Mouse (Mus musculus) liver, embryonic 16.5 days (tissue): ENCODE results near the gene Trp53inp2. TPM values are rescaled to one million over a fixed set of nuclear protein-coding genes. Genes with fewer than 3 reads are reported as not detected.
A peak's percentile ranks its signal among the peaks of the same experiment; 100 is the strongest.

Experiments
- ATAC-seq: fragments of 200-750 bp; cut with Nextera tagmentation; 2 replicates; pipeline ENCODE4 v1.8.0; 2017; ENCODE audit warnings: low read depth, mild to moderate bottlenecking, moderate number of reproducible peaks, moderate library complexity
- H3K27ac ChIP-seq: fragments of 300-500 bp; sonication (generic); 2 replicates; pipeline ENCODE4 v1.5.1; 2014; ENCODE audit warnings: mild to moderate bottlenecking, low read length
- H3K27me3 ChIP-seq: fragments of 300-500 bp; sonication (generic); 2 replicates; pipeline ENCODE4 v1.6.1; 2014; ENCODE audit warnings: low read depth, low read length, mixed read lengths; ENCODE audit not compliant: control insufficient read depth, insufficient read depth
- H3K36me3 ChIP-seq: fragments of 300-500 bp; sonication (generic); 2 replicates; pipeline ENCODE4 v1.6.1; 2014; ENCODE audit warnings: mild to moderate bottlenecking; ENCODE audit not compliant: control insufficient read depth, insufficient read depth
- H3K4me1 ChIP-seq: fragments of 300-500 bp; sonication (generic); 2 replicates; pipeline ENCODE4 v1.6.1; 2014; ENCODE audit warnings: low read depth, low read length, mixed read lengths; ENCODE audit not compliant: control insufficient read depth
- H3K4me2 ChIP-seq: fragments of 300-500 bp; sonication (generic); 2 replicates; pipeline ENCODE4 v1.6.1; 2014; ENCODE audit warnings: low read depth, low read length, mixed read lengths
- H3K4me3 ChIP-seq: fragments of 300-500 bp; sonication (generic); 2 replicates; pipeline ENCODE4 v1.5.1; 2014; ENCODE audit warnings: low read depth, mild to moderate bottlenecking, low read length
- H3K9ac ChIP-seq: fragments of 300-500 bp; sonication (generic); 2 replicates; pipeline ENCODE4 v1.6.1; 2014; ENCODE audit warnings: low read depth, low read length
- H3K9me3 ChIP-seq: fragments of 300-500 bp; sonication (generic); replicated peaks from 2 replicates; pipeline ENCODE4 v1.6.1; 2016; ENCODE audit warnings: low read length; ENCODE audit not compliant: control insufficient read depth
- WGBS: fragments of 180-500 bp; shearing (Covaris S2); extraction: QIAGEN DNeasy Blood & Tissue Kit; methylation state at CpG from one replicate; pipeline ENCODE4 v1.1.7; 2014; ENCODE audit not compliant: insufficient replicate concordance; 5-methylcytosine and 5-hydroxymethylcytosine counted together
- polyA plus RNA-seq: library from polyadenylated mRNA; unstranded; fragments of >200 nt; fragmentation: Nextera tagmentation; extraction: Ambion mirVana; gene quantifications from 2 replicates; pipeline ENCODE4 v1.2.1, GENCODE M21; 2015

Trp53inp2 gene
- 4.4 and 5.7 TPM in 2 replicates for polyA plus RNA-seq

DNA sequence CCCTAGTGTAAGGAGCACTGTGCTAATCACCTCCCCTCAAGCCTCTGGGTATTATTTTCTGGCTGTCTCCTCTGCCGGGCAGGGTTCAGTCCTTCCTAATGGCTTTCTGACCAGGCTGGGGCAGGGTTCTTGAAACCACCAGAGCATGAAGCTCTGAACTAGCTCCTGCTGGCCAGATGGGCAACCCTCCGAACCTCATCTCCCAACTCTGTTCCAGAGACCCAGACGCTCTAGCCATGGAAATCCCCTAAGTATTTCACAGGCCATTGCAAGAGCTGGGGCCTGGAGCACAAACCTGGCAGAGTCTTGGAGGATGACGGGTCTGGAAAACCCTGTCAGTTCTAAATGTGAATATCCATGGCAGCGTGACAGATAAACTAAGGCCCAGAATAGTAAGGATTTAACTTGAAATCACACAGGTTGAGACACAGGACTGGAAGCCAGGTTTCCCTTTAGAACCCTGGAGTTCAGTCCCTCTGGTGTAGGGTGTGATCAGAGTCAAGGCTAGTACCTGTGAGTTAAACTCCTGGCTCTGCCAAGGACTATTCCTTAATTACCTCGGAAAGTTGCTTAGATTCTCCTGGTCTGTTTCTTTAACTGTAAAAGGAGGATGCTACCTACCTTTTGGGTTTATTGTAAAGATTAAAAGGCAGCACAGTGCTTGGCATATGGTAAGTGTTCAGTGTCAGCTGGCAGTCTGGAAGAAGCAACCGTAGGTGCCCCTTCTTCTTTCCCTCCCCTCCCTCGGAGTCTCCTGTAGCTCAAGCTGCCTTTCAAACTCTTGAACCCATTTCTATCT lies at the start of gene Trp53inp2:
TSS of gene Trp53inp2 (plus strand) at position 799 of the 799 bp plus-strand sequence.
- H3K36me3 ChIP-seq, result no peaks in the 10 kb centered on the region
- H3K4me3 ChIP-seq, result peak within 1 kb of the TSS; percentile 87
- peaks cover 17% of the 10 kb centered on the region for H3K4me1 ChIP-seq
- H3K9me3 ChIP-seq, result no peaks in the 10 kb centered on the region
- peak within 1 kb of the TSS; percentile 96 for H3K27ac ChIP-seq
- WGBS, result 55% methylated on average over 8 of the region's 8 CpGs
- no peak for ATAC-seq
- peak within 1 kb of the TSS; percentile 88 for H3K9ac ChIP-seq
- peaks cover 11% of the 10 kb centered on the region for H3K27me3 ChIP-seq
- H3K4me2 ChIP-seq, result peak within 1 kb of the TSS; percentile 94

DNA sequence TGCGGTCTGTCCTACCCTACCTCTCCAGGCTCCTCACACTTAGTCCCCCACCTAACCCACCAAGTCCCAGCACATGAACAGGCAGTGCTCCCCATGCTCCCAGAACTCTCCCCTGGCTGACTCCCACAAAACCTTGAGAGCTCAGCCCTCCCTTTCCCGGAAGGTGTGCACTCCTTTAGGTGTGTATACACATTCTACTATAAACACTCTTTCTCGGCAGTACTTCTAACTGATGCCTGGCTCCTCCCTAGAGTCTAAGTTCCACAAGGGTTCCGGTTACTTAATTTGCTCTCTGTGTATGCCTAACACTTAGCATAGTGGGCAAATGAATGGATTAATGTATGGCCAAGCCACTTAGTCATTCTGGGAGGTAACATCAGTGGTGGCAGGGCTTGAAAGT lies 49.5 kb upstream of the Trp53inp2 start:
- WGBS, result 75% methylated on average over 4 of the region's 4 CpGs

DNA sequence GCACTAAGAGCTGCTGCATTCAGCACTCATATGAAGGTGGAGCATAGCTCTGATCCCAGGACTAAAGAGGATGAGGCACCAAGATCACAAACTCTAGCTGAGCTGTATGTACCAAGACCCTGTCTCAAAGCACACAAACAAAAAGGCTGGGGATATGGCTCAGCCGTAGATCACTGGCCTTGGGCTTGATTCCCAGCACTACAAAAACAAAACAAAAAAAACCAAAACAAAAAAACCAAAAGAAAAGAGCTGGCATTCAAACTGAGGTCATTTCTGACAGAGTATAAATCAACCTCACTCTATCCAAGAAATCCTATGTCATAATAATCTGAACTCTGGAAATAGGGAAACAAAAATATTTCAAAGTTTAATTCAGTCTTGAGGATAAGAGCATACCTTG lies 47.4 kb upstream of the Trp53inp2 start:
- Histone ChIP-seq H3K4me2 (no peak overlapping the region), H3K27ac (no peak overlapping the region), H3K4me1 (no peaks in the 10 kb centered on the region), H3K9ac (no peak overlapping the region), H3K27me3 (no peaks in the 10 kb centered on the region), H3K9me3 (no peaks in the 10 kb centered on the region), H3K36me3 (peaks cover 3% of the 10 kb centered on the region; the same call in 1 of the 2 replicates), H3K4me3 (no peak overlapping the region)
- no peak for ATAC-seq
- 75% methylated on average over 1 of the region's 1 CpGs for WGBS

More for the DNA sequence above, 49.5 kb upstream of the Trp53inp2 start:
- Histone ChIP-seq H3K27ac (no peak overlapping the region), H3K9ac (no peak overlapping the region), H3K4me3 (no peak overlapping the region), H3K36me3 (peaks cover 9% of the 10 kb centered on the region; the same call in 1 of the 2 replicates), H3K27me3 (no peaks in the 10 kb centered on the region), H3K4me2 (no peak overlapping the region), H3K4me1 (no peaks in the 10 kb centered on the region), H3K9me3 (no peaks in the 10 kb centered on the region)
- ATAC-seq, result no peak

DNA sequence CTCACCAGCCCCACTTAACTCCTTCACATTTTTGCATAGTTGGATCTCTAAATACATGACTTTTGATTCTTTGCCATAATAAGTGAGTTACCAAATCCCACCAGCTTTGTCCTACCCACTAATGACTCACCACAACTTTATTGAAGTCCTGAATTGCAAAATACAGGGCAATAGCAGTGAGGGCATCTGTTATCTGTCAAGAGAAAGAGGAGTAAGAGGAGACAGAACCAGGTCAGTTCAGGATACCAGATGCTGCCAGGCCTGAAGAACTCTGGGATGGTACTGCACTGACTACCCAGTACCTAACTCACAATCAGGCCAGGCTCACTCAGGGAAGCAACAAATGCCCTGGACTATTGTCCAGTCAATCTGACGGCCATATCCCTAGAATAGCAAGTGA lies 45.6 kb upstream of the Trp53inp2 start:
- H3K9me3 ChIP-seq, result no peaks in the 10 kb centered on the region
- H3K27me3 ChIP-seq, result no peaks in the 10 kb centered on the region
- H3K4me3 ChIP-seq, result no peak overlapping the region
- ATAC-seq, result no peak
- H3K9ac ChIP-seq, result no peak overlapping the region
- WGBS, result 69% methylated on average over 1 of the region's 1 CpGs
- H3K4me2 ChIP-seq, result no peak overlapping the region
- H3K36me3 ChIP-seq, result peaks cover 3% of the 10 kb centered on the region; the same call in 1 of the 2 replicates
- no peak overlapping the region for H3K27ac ChIP-seq
- no peaks in the 10 kb centered on the region for H3K4me1 ChIP-seq

DNA sequence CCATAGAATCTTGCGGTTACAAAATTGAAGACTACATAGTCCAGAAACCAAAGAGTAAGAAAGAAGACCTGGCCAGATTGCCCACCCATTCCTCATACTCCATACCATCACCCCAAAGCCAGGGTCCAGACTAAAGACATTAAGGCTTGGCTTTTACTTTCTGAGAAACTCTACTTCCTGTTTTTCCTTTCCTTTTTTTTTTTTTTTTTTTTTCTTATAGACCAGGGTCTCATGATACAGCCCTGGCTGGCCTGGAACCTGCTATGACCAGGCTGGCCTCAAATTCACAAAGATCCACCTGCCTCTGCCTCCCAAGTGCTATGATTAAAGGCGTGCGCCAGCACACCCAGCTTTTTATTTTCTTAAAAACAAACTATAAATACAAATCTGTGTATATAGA lies 44.6 kb upstream of the Trp53inp2 start:
- Histone ChIP-seq H3K9me3 (no peaks in the 10 kb centered on the region), H3K27ac (no peak overlapping the region), H3K36me3 (no peaks in the 10 kb centered on the region), H3K4me1 (no peaks in the 10 kb centered on the region), H3K9ac (no peak overlapping the region), H3K4me3 (no peak overlapping the region), H3K27me3 (no peaks in the 10 kb centered on the region), H3K4me2 (no peak overlapping the region)
- 87% methylated on average over 3 of the region's 3 CpGs for WGBS
- ATAC-seq, result no peak

DNA sequence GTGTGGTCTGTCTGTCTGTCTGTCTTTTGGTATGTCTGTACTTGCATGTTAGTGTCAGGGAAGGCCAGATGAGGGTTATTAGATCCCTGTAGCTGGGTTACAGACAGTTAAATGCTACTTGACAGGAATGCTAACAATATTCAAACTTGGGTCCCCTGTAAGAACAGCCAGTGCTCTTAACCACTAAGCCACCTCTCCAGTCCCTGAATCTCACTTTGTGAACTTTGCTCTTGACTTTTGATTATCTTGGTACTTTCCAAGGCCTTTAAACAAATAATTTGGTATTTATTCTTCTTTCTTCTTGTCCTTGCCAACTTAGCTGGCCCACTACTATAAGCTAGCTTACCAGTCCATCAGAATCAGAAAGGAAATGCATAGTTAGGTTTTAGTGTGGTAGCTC lies 40.7 kb upstream of the Trp53inp2 start:
- no peak overlapping the region for H3K4me3 ChIP-seq
- H3K9ac ChIP-seq, result no peak overlapping the region
- no peak for ATAC-seq
- H3K27me3 ChIP-seq, result no peaks in the 10 kb centered on the region
- H3K4me1 ChIP-seq, result no peaks in the 10 kb centered on the region
- H3K4me2 ChIP-seq, result no peak overlapping the region
- H3K36me3 ChIP-seq, result no peaks in the 10 kb centered on the region
- H3K27ac ChIP-seq, result no peak overlapping the region
- no peaks in the 10 kb centered on the region for H3K9me3 ChIP-seq

DNA sequence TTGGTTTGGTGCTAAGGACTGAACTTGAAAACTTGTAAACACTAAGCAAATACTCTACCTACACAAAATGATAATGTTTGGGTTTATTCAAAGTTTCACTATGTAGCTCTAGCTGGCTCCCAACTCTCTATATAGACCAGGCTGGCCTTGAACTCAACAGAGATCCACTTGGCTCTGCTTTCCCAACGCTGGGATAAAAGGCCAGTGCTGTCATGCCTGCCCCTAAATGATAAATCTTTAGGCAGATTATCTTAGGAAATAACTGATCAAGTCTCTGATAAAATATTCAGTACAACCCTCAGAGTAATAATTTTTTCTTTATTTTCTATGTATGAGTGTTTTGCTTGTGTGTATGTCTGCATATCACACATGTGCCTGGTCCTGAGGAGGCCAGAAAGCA lies 34.2 kb upstream of the Trp53inp2 start:
- Histone ChIP-seq H3K4me3 (no peak overlapping the region), H3K4me1 (no peaks in the 10 kb centered on the region), H3K27ac (no peak overlapping the region), H3K36me3 (no peaks in the 10 kb centered on the region), H3K27me3 (no peaks in the 10 kb centered on the region), H3K9me3 (no peaks in the 10 kb centered on the region), H3K9ac (no peak overlapping the region), H3K4me2 (no peak overlapping the region)
- ATAC-seq, result no peak
- WGBS, result 61% methylated on average over 1 of the region's 1 CpGs

DNA sequence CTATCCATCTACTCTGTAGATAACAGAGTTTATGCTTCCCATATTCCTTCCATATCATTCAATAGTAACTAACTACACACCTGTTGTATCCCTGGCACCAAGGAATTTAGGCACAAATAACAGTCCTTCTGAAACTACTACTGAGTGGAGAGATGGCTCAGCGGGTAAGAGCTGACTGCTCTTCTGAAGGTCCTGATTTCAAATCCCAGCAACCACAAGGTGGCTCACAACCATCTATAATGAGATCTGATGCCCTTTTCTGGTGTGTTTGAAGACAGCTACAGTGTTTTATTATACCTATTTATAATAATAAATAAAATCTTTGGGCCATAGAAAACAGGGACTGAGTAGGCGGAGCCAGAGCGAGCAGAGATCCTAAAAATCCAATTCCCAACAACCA lies 26.5 kb upstream of the Trp53inp2 start:
- Histone ChIP-seq H3K4me1 (peaks cover 15% of the 10 kb centered on the region), H3K4me3 (no peak overlapping the region), H3K9ac (no peak overlapping the region), H3K27me3 (no peaks in the 10 kb centered on the region), H3K9me3 (no peaks in the 10 kb centered on the region), H3K27ac (no peak overlapping the region), H3K36me3 (no peaks in the 10 kb centered on the region), H3K4me2 (no peak overlapping the region)
- no peak for ATAC-seq
- 79% methylated on average over 3 of the region's 3 CpGs for WGBS

DNA sequence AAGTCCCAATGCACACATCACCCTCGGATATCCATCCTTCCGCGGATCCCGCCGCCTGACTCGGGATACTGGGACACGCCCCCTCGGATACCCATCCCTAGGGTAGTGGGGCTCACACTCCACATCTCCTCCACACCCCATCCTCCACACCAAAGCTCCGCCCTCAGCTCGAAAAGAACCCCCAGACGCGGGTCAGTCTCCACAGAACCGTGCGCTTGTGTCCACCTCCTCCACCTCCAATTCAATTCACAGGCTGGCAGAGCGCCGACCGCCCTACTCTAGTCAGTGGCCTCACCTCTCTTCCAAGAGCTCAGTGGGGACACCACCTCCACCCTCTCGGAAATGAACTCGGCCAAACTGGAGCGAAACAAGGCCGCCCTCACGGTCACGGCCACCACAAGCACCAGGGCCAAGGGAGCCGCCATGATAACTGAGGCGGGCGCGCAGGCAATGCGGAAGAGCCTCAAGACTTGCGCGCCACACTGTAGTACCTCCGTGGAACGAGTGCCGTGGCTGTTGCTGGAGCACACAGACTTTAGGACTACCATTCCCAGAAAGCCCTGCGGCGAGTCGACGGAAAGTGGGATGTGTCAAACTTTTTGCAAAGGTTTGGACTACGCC lies 23.8 kb upstream of the Trp53inp2 start, which contains the start of gene Pigu:
TSS of gene Pigu (minus strand) at position 460 of the 621 bp plus-strand sequence.
- H3K9ac ChIP-seq, result peak within 1 kb of the TSS; percentile 67
- no peaks in the 10 kb centered on the region for H3K9me3 ChIP-seq
- H3K4me3 ChIP-seq, result peak within 1 kb of the TSS; percentile 68
- no peaks in the 10 kb centered on the region for H3K36me3 ChIP-seq
- H3K27me3 ChIP-seq, result no peaks in the 10 kb centered on the region
- peak within 1 kb of the TSS; percentile 88 for H3K4me2 ChIP-seq
- ATAC-seq, result peak; percentile 97
- peak within 1 kb of the TSS; percentile 84 for H3K27ac ChIP-seq
- 0% methylated on average over 38 of the region's 38 CpGs for WGBS
- H3K4me1 ChIP-seq, result peaks cover 15% of the 10 kb centered on the region
